Mouse (Mus musculus) ES-E14 (cell line): Measurements from ENCODE around the gene Tti1. TPM values are rescaled to one million over a fixed set of nuclear protein-coding genes. Genes with fewer than 3 reads are reported as not detected.
A peak's percentile ranks its signal among the peaks of the same experiment; 100 is the strongest.

ENCODE experiments used
- DNase-seq: peaks from one replicate; pipeline ENCODE4 v3.0.0-alpha.2; 2013; ENCODE audit warnings: low read depth, low spot score
- H3K27ac ChIP-seq: 2 replicates; pipeline ENCODE4 v1.5.1; 2012; ENCODE audit warnings: low read depth, mild to moderate bottlenecking, low read length, moderate library complexity, mixed read lengths; ENCODE audit not compliant: poor library complexity, insufficient read depth, severe bottlenecking
- H3K36me3 ChIP-seq: 2 replicates; pipeline ENCODE4 v1.6.1; 2012; ENCODE audit warnings: mild to moderate bottlenecking, low read length, moderate library complexity, mixed read lengths; ENCODE audit not compliant: control insufficient read depth, poor library complexity, insufficient read depth, severe bottlenecking
- H3K4me1 ChIP-seq, 2 experiments: fragments of 150-350 bp in 1 of 2; sonication (generic) in 1 of 2; 2 replicates each; pipeline ENCODE4 v1.6.1; 2012; ENCODE audit warnings: low read length in 2 of 2, mild to moderate bottlenecking in 1 of 2, mixed read lengths in 1 of 2; ENCODE audit not compliant: control insufficient read depth in 2 of 2, insufficient read depth in 2 of 2, poor library complexity in 1 of 2
- H3K4me3 ChIP-seq, 2 experiments: fragments of 150-350 bp in 1 of 2; sonication (generic) in 1 of 2; 2 replicates each; pipeline ENCODE4 v1.5.1; 2012; ENCODE audit warnings: low read length in 2 of 2, low read depth in 1 of 2, mild to moderate bottlenecking in 1 of 2, mixed read lengths in 1 of 2; ENCODE audit not compliant: insufficient read depth in 1 of 2, poor library complexity in 1 of 2, severe bottlenecking in 1 of 2
- H3K9ac ChIP-seq: 2 replicates; pipeline ENCODE4 v1.6.1; 2012; ENCODE audit warnings: low read depth, mild to moderate bottlenecking, low read length, mixed read lengths; ENCODE audit not compliant: poor library complexity, insufficient read depth, severe bottlenecking
- H3K9me3 ChIP-seq: fragments of 150-350 bp; sonication (generic); 2 replicates; pipeline ENCODE4 v1.6.1; 2012; ENCODE audit warnings: low read depth, mild to moderate bottlenecking, low read length; ENCODE audit not compliant: control insufficient read depth, insufficient read depth
- CHD2 ChIP-seq: IDR thresholded peaks from 2 replicates; pipeline ENCODE4 v1.6.1; 2014; ENCODE audit warnings: mild to moderate bottlenecking, low read depth, low read length, inconsistent platforms
- HCFC1 ChIP-seq: IDR thresholded peaks from 2 replicates; pipeline ENCODE4 v1.6.1; 2012; ENCODE audit warnings: low read length, inconsistent platforms, borderline replicate concordance; ENCODE audit not compliant: insufficient read depth
- MAFK ChIP-seq: IDR thresholded peaks from 2 replicates; pipeline ENCODE4 v1.6.1; 2014; ENCODE audit warnings: mild to moderate bottlenecking, low read depth, low read length, inconsistent platforms; ENCODE audit not compliant: insufficient read depth
- ZC3H11A ChIP-seq: IDR thresholded peaks from 2 replicates; pipeline ENCODE4 v1.6.1; 2012; ENCODE audit warnings: low read depth, mild to moderate bottlenecking, inconsistent platforms, low read length, borderline replicate concordance
- ZNF384 ChIP-seq: IDR thresholded peaks from 2 replicates; pipeline ENCODE4 v1.6.1; 2012; ENCODE audit warnings: low read depth, low read length, inconsistent platforms
- in situ Hi-C, 2 experiments: fragments of 600-800 bp; cut with MboI; formaldehyde crosslinking; loops; one replicate each; pipeline ENCODE4 v1.15.1; 2025; ENCODE audit warnings: low sequenced_read_pairs in 2 of 2, inconsistent platforms in 1 of 2; ENCODE audit not compliant: unreplicated experiment in 2 of 2
- total RNA-seq: library from RNA; depleted of rRNA; stranded (reverse); fragments of 300-350 nt; gene quantifications from 2 replicates; pipeline ENCODE4 v1.2.3, GENCODE M21; 2012

Tti1 gene
- total RNA-seq, 1 experiment, result 25.3 TPM

GRCm38 (mm10) chr2:158004620-158005019 lies 23.6 kb downstream of the Tti1 start:
- TF ChIP-seq ZC3H11A, result no peak
- DNase-seq, result no peak
- Histone ChIP-seq H3K4me3 (no peak overlapping the region), H3K36me3 (peaks cover 15% of the 10 kb centered on the region), H3K27ac (no peak overlapping the region), H3K9ac (no peak overlapping the region), H3K9me3 (no peaks in the 10 kb centered on the region), H3K4me1 (no peaks in the 10 kb centered on the region)
- in situ Hi-C loops, result no loop called here

GRCm38 (mm10) chr2:157998817-157999216 lies 29.4 kb downstream of the Tti1 start:
- H3K36me3 ChIP-seq, result peaks cover 13% of the 10 kb centered on the region

GRCm38 (mm10) chr2:157992501-157992900 lies 35.7 kb downstream of the Tti1 start:
- in situ Hi-C loops, result loop anchor here in 1 of 2 experiments (25.0 kb wide), 1 partner anchor 380 kb away; no protein-coding TSS in a partner anchor
- peaks cover 19% of the 10 kb centered on the region; the same call in 1 of the 2 replicates for H3K36me3 ChIP-seq
- DNase-seq, result no peak
- H3K4me1 ChIP-seq, result no peaks in the 10 kb centered on the region
- H3K9ac ChIP-seq, result no peak overlapping the region
- TF ChIP-seq ZNF384, result no peak
- TF ChIP-seq ZC3H11A, result no peak
- no peak for TF ChIP-seq MAFK
- TF ChIP-seq HCFC1, result no peak
- TF ChIP-seq CHD2, result no peak
- H3K4me3 ChIP-seq, result no peak overlapping the region
- H3K27ac ChIP-seq, result no peak overlapping the region
- H3K9me3 ChIP-seq, result no peaks in the 10 kb centered on the region

More at GRCm38 (mm10) chr2:157998817-157999216, 29.4 kb downstream of the Tti1 start:
- DNase-seq, result no peak
- TF ChIP-seq ZC3H11A, result no peak
- TF ChIP-seq CHD2, result no peak
- no peak for TF ChIP-seq HCFC1
- no peak for TF ChIP-seq ZNF384
- no peak for TF ChIP-seq MAFK
- Histone ChIP-seq H3K4me3 (no peak overlapping the region), H3K27ac (no peak overlapping the region), H3K4me1 (no peaks in the 10 kb centered on the region), H3K9me3 (no peaks in the 10 kb centered on the region), H3K9ac (no peak overlapping the region)
- in situ Hi-C loops, result loop anchor here in 1 of 2 experiments (25.0 kb wide), 1 partner anchor 387 kb away; no protein-coding TSS in a partner anchor

- Histone ChIP-seq H3K27ac (no peak overlapping the region), H3K9me3 (no peaks in the 10 kb centered on the region), H3K4me1 (no peaks in the 10 kb centered on the region), H3K9ac (no peak overlapping the region), H3K36me3 (peaks cover 16% of the 10 kb centered on the region; the same call in 1 of the 2 replicates), H3K4me3 (no peak overlapping the region)
- no peak for TF ChIP-seq HCFC1
- TF ChIP-seq MAFK, result no peak
- no peak for TF ChIP-seq CHD2
- no peak for TF ChIP-seq ZC3H11A
- no peak for TF ChIP-seq ZNF384
- in situ Hi-C loops, result loop anchor here in 1 of 2 experiments (25.0 kb wide), 1 partner anchor 379 kb away; no protein-coding TSS in a partner anchor
- no peak for DNase-seq
Observed at GRCm38 (mm10) chr2:157991026-157991425, 37.2 kb downstream of the Tti1 start.

GRCm38 (mm10) chr2:157989946-157990345 lies 38.3 kb downstream of the Tti1 start:
- Histone ChIP-seq H3K36me3 (peaks cover 10% of the 10 kb centered on the region; the same call in 1 of the 2 replicates), H3K9ac (no peak overlapping the region), H3K9me3 (no peaks in the 10 kb centered on the region), H3K4me3 (no peak overlapping the region), H3K4me1 (no peaks in the 10 kb centered on the region), H3K27ac (no peak overlapping the region)
- in situ Hi-C loops, result loop anchor here in 1 of 2 experiments (25.0 kb wide), 1 partner anchor 378 kb away; no protein-coding TSS in a partner anchor
- TF ChIP-seq CHD2 (no peak), MAFK (no peak), ZNF384 (no peak), HCFC1 (no peak), ZC3H11A (peak; percentile 33; the same call in 1 of the 2 replicates)
- no peak for DNase-seq
